Mouse (Mus musculus): ENCODE data around the gene Apoa2. TPM values are rescaled to one million over a fixed set of nuclear protein-coding genes. Genes with fewer than 3 reads are reported as not detected.

Apoa2 gene
- polyA plus RNA-seq, 1 experiment from 2014 or later, result 2.6 TPM

DNA sequence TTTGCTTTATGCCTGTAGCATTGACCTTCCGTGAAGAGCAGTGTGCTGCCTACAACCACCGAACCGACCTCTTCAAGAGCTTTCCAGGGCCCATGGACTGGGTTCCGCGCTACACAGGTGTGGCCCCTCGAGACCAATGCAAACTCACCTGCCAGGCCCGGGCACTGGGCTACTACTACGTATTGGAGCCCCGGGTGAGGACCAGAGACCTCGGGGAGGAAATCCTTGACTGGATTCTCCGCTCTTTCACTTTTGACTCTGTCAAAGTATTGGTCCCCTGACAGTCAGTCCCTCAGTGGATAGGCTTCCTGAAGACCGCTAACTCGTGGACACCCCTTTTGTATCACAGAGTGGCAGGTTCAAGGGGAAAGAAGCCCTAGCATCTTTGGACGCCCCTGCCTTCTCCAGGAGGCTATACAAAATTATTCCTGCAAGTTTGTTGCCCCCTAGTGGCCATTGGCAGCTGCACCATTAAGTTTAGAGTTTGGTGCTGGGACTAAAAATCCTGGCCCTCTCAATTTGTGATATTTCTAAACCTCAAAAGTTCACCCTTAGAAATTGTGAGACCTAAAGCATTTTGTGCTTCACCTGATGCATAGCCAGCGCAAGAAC, 32.2 kb downstream of the Apoa2 start:
- Histone ChIP-seq H3K36me3 (replicated peaks) (no peaks in the 10 kb centered on the region), H3K9me3 (no peaks in the 10 kb centered on the region), H3K4me1 (peaks cover 12% of the 10 kb centered on the region), H3K9ac (no peak overlapping the region), H3K4me2 (no peak overlapping the region), H3K27me3 (peaks cover 10% of the 10 kb centered on the region), H3K27ac (no peak overlapping the region), H3K4me3 (replicated peaks) (no peak overlapping the region)
- 69% methylated on average over 15 of the region's 15 CpGs for WGBS
- ATAC-seq (ENCODE audit: low FRiP score), result peak; percentile 28; the same call in 1 of the 2 replicates

DNA sequence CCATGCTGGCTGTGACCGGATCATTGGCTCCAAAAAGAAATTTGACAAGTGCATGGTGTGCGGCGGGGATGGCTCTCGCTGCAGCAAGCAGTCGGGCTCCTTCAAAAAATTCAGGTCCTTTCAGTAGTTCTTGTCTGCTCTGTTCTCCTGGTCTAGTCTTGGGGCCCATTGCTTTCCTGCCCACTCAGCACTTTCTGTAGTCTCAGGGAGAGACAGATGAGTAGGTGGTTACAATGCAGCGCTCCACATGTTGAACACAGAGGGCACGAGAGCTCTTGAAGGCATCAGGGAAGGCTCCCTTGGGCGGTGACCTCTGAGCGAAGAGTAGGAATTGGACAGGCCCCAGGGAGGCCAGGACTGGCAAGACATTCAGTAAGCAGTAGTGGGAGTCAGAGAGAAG, 32.9 kb downstream of the Apoa2 start:
- Histone ChIP-seq H3K4me1 (peaks cover 12% of the 10 kb centered on the region), H3K27ac (no peak overlapping the region), H3K27me3 (peaks cover 8% of the 10 kb centered on the region), H3K36me3 (replicated peaks) (no peaks in the 10 kb centered on the region), H3K4me3 (replicated peaks) (no peak overlapping the region), H3K9me3 (no peaks in the 10 kb centered on the region), H3K4me2 (no peak overlapping the region), H3K9ac (no peak overlapping the region)
- no peak for ATAC-seq (ENCODE audit: low FRiP score)
- WGBS, result 90% methylated on average over 9 of the region's 9 CpGs

DNA sequence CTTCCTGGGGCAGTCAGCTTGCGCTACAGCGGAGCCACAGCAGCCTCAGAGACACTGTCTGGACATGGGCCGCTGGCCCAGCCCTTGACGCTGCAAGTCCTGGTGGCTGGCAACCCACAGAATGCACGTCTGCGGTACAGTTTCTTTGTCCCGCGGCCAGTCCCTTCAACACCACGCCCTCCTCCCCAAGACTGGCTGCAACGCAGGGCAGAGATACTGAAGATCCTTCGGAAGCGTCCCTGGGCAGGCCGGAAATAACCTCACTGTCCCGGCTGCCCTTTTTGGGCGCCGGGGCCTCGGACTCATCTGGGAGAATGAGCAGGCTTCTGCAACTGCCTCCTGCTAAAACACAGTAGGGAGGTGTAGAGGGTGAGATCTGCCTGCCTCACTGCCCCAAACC, 34.1 kb downstream of the Apoa2 start:
- Histone ChIP-seq H3K27ac (no peak overlapping the region), H3K9ac (no peak overlapping the region), H3K27me3 (peaks cover 4% of the 10 kb centered on the region; the same call in 1 of the 2 replicates), H3K4me1 (peaks cover 18% of the 10 kb centered on the region), H3K4me2 (no peak overlapping the region), H3K36me3 (replicated peaks) (no peaks in the 10 kb centered on the region), H3K4me3 (replicated peaks) (no peak overlapping the region), H3K9me3 (no peaks in the 10 kb centered on the region)
- WGBS, result 84% methylated on average over 17 of the region's 17 CpGs
- ATAC-seq (ENCODE audit: low FRiP score), result no peak

DNA sequence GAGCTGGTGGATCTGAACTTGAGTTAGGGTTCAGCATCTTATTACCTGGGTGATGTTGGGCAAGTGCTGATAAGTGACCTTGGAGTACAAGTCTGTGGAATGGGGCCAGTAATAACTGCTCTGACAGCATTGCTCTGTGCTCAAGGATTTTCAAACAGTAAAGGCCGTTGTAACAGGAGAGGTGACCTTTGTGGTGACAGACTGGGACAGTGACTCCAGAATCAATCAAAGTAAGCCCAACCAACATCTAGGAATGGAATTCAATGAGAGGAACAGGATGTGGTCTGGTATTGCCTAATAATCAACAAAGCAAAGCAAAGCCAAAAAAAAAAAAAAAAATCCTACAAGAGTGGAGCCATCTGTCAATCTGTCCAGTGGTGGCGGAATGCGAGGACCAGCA, 35.5 kb downstream of the Apoa2 start:
- no peaks in the 10 kb centered on the region for H3K9me3 ChIP-seq
- no peak for ATAC-seq (ENCODE audit: low FRiP score)
- peaks cover 18% of the 10 kb centered on the region for H3K4me1 ChIP-seq
- no peak overlapping the region for H3K9ac ChIP-seq
- H3K27me3 ChIP-seq, result peaks cover 4% of the 10 kb centered on the region; the same call in 1 of the 2 replicates
- H3K4me3 ChIP-seq (replicated peaks), result no peak overlapping the region
- 87% methylated on average over 3 of the region's 3 CpGs for WGBS
- no peaks in the 10 kb centered on the region for H3K36me3 ChIP-seq (replicated peaks)
- no peak overlapping the region for H3K27ac ChIP-seq
- no peak overlapping the region for H3K4me2 ChIP-seq

DNA sequence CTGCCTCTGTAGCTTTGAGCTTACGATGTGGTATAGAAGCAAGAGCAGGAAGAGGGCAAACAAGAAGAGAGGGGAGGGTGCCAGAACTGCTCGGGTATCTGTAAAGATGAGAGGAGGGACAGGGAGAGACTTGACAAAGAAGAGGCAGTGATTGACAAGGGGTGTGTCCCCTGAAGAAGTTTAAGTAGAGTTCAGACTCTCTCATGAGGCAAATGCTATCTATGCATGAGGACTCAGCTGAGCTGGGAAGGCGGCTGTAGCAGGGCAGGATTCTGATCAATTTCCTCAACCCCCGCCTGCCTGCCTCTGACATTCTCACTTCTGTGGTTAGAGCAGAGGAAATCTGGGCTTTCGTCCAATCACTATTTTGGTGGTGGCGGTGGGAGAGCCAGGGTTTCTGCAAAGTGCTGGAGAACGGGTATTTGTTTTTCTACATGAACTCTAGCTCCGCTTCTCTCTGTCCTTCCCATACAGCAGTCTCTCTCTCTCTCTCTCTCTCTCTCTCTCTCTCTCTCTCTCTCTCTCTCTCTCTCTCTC, 37.8 kb downstream of the Apoa2 start:
- Histone ChIP-seq H3K4me2 (peak overlapping the region; percentile 48), H3K4me3 (replicated peaks) (peak overlapping the region; percentile 28), H3K36me3 (replicated peaks) (no peaks in the 10 kb centered on the region), H3K9me3 (no peaks in the 10 kb centered on the region), H3K27ac (peak overlapping the region; percentile 78), H3K4me1 (peaks cover 18% of the 10 kb centered on the region), H3K9ac (peak overlapping the region; percentile 29; the same call in 1 of the 2 replicates), H3K27me3 (peaks cover 8% of the 10 kb centered on the region; the same call in 1 of the 2 replicates)
- peak; percentile 71 for ATAC-seq (ENCODE audit: low FRiP score)
- 6% methylated on average over 8 of the region's 8 CpGs for WGBS

DNA sequence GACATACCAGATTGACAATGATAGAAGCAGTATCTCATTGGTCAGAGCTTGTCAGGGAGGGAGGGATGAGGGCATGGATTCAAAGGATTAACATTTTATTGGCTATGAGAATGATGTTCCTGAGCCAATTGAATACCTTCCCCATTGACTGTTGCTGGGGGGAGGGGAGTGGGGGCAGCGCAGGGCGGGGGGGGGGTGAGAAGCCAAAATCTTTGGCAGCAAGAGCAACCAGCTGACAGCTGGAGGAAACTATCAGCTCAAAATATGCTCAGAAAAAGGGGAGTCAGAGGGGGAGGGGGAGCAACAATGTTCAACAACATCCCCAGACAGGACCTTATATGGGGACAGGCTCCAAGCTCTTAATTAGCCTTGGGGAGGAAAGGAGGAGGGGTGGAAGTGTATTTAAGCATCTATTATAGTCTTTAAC, 38.3 kb downstream of the Apoa2 start:
- Histone ChIP-seq H3K4me1 (peaks cover 18% of the 10 kb centered on the region), H3K4me3 (replicated peaks) (peak overlapping the region; percentile 28), H3K9ac (peak overlapping the region; percentile 29; the same call in 1 of the 2 replicates), H3K9me3 (no peaks in the 10 kb centered on the region), H3K36me3 (replicated peaks) (no peaks in the 10 kb centered on the region), H3K27me3 (peaks cover 8% of the 10 kb centered on the region; the same call in 1 of the 2 replicates), H3K4me2 (peak overlapping the region; percentile 48), H3K27ac (peak overlapping the region; percentile 78; the same call in 1 of the 2 replicates)
- peak; percentile 89 for ATAC-seq (ENCODE audit: low FRiP score)
- WGBS, result 0% methylated on average over 2 of the region's 2 CpGs

DNA sequence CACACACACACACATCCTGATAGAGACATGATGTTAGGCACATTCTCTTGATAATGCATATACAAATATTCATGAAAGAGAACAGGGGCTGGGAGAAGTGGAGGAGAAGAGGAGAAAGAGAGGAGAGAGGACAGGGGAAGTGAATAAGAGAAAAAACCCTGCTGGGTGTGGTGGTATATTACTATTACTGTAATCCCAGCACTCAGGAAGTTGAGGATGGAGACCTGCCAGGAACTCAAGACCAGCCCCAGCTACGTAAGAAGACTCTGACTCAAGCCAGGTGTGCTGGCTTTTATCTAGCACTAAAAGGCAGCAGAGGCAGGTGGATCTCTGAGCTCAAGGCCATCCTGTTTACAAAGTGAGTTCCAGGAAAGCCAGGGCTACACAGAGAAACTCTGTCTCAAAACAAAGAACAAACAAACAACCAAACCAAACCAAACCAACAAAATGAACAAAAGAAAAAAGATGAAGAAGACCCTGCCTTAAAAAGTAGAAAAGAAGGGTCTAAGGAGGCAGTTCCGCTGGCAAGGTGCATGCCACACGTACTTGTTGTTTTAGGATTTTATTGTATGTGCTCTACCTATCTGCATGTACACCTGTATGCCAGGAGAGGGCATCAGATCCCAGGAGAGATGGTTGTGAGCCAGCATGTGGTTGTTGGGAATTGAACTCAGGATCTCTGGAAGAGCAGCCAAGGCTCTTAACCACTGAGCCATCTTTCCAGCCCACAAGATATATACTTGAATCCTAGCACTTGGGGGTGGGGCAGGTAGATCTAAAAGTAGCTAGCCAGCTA, 39.0 kb downstream of the Apoa2 start:
- no peaks in the 10 kb centered on the region for H3K9me3 ChIP-seq
- peak overlapping the region; percentile 48; the same call in 1 of the 2 replicates for H3K4me2 ChIP-seq
- 79% methylated on average over 3 of the region's 3 CpGs for WGBS
- ATAC-seq (ENCODE audit: low FRiP score), result peak; percentile 4; the same call in 1 of the 2 replicates
- peak overlapping the region; percentile 75 for H3K27ac ChIP-seq
- H3K4me1 ChIP-seq, result peaks cover 18% of the 10 kb centered on the region
- H3K27me3 ChIP-seq, result peaks cover 8% of the 10 kb centered on the region; the same call in 1 of the 2 replicates
- H3K36me3 ChIP-seq (replicated peaks), result no peaks in the 10 kb centered on the region
- H3K9ac ChIP-seq, result no peak overlapping the region
- no peak overlapping the region for H3K4me3 ChIP-seq (replicated peaks)

DNA sequence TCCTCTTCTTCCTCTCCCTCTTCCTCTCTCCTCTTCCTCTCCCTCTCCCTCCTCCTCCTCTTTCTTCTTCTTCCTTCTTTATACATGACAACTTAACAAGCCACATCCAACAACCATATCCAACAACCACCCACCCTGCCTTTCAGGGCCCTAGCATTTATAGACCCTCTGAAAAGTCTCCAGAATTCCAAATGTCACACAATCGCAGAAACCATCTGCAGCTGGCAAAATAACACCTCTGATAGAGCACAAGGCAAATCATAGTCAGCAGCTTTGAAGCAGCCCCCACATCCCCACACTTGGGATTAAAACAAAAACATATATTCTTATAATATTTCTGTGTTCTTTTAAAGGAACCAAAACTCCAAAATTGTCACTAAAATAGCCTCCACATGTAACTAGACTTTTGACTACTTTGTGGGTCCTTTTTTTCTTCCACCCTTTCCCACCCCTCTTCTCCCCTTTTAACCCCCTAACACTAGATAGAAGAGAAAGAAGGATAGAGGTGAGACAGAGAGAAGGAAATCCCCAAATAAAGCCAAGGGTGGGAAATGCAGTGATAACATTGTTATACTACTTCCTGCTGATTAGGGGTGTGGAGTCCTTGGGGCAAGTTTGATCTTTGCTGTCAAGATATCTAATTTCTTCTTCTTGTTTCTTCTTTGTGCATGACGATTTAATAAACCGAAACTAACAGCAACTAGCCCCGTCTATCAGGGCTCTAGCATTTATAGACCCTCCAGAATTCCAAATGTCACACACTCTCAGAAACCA, 41.3 kb downstream of the Apoa2 start:
- ATAC-seq (ENCODE audit: low FRiP score), result no peak
- Histone ChIP-seq H3K9ac (no peak overlapping the region), H3K27me3 (0 out of 2 replicates have a peak, but pooled peaks cover 3% of the 10 kb centered on the region), H3K9me3 (no peaks in the 10 kb centered on the region), H3K4me2 (no peak overlapping the region), H3K4me3 (replicated peaks) (no peak overlapping the region), H3K4me1 (peaks cover 29% of the 10 kb centered on the region), H3K36me3 (replicated peaks) (no peaks in the 10 kb centered on the region), H3K27ac (no peak overlapping the region)
- 75% methylated on average over 4 of the region's 4 CpGs for WGBS

DNA sequence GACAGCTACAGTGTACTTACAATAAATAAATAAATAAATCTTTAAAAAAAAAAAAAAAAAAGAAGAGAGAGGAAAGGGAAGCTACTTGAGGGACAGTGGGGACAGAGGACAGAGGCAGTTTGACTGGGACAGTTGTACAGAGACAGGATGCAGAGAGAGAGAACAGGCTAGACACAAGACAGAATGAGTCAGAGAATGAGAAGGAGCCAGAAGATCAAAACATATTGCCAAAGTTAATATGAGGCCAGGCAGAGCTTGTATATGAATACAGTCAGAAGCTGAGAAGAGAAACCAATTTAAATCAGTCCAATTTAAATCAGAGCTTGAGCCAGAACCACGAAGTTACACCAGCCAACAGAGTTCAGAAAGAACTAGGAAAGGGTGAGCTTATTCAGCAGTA, 43.5 kb downstream of the Apoa2 start:
- 57% methylated on average over 1 of the region's 1 CpGs for WGBS

DNA sequence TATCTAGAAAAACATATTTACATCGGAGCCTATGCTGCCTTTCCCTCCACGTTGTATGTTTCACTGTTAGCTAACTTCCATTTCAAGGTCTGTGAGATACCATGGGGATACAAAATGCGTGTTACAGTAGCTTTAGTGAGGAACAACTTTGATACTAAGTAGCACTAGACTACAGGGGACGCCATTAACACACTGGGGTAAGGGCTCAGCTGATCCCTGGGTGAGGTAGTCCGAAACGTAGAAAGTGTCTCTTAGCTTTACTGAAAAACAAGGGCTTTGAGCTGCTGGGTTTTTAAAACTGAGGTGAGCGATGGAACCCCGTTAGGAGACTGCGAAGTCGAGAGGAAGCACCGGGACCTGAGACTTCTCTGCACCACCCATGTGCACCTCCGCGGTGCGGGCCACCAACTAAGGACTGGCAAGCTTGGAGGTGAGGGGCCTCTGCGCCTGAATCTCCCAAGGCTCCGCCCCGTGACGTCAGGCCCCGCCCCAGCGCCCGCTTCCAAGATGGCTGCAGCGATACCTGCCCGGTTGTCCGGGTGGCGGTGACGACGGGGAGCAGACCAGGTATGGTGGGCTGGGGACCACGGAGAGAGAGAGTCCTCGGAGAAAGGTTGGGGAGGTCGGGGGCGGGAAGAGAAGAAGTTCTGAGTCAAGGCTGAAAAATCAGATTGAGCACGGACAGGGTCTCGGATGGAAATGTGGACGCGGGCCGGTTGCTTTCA, 45.2 kb downstream of the Apoa2 start, which contains the start of gene B4galt3:
B4galt3 (plus strand) TSS at position 481 of the 725 bp plus-strand sequence.
- peak; percentile 97 for ATAC-seq (ENCODE audit: low FRiP score)
- Histone ChIP-seq H3K9me3 (no peaks in the 10 kb centered on the region), H3K27ac (peak within 1 kb of the TSS; percentile 51), H3K4me3 (replicated peaks) (peak within 1 kb of the TSS; percentile 77), H3K4me1 (peaks cover 17% of the 10 kb centered on the region), H3K36me3 (replicated peaks) (peaks cover 31% of the 10 kb centered on the region), H3K9ac (peak within 1 kb of the TSS; percentile 84), H3K4me2 (peak within 1 kb of the TSS; percentile 98), H3K27me3 (0 out of 2 replicates have a peak, but pooled peaks cover 3% of the 10 kb centered on the region)
- 3% methylated on average over 36 of the region's 36 CpGs for WGBS

More for the DNA sequence above, 43.5 kb downstream of the Apoa2 start:
- no peak for ATAC-seq (ENCODE audit: low FRiP score)
- H3K4me2 ChIP-seq, result no peak overlapping the region
- H3K36me3 ChIP-seq (replicated peaks), result peaks cover 15% of the 10 kb centered on the region
- H3K4me1 ChIP-seq, result peaks cover 22% of the 10 kb centered on the region
- H3K9ac ChIP-seq, result no peak overlapping the region
- no peak overlapping the region for H3K27ac ChIP-seq
- H3K27me3 ChIP-seq, result 0 out of 2 replicates have a peak, but pooled peaks cover 3% of the 10 kb centered on the region
- H3K9me3 ChIP-seq, result no peaks in the 10 kb centered on the region
- no peak overlapping the region for H3K4me3 ChIP-seq (replicated peaks)

DNA sequence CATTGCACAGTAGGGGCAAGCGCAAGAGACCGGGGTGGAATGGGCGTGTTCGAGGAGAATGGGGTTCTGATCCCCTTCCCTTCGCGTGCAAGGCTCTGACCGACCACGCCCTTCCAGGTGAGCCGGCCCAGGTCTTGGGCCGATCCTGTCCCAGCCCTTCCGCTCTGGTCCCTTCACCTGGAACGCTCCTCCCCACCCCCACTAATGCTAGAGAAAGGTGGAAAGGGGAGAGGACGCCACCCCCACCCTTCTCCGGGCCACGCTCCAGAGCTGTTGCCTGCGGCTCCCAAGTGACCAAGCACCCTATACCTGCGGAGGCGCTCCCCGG, 45.7 kb downstream of the Apoa2 start:
- WGBS, result under 1% methylated on average over 19 of the region's 19 CpGs

More for the DNA sequence above, 45.7 kb downstream of the Apoa2 start:
- peak; percentile 69 for ATAC-seq (ENCODE audit: low FRiP score)
- H3K4me3 ChIP-seq (replicated peaks), result peak overlapping the region; percentile 77
- 0 out of 2 replicates have a peak overlapping the region, but pooled peaks have one; percentile 51 for H3K27ac ChIP-seq
- H3K9ac ChIP-seq, result peak overlapping the region; percentile 84
- H3K4me1 ChIP-seq, result peaks cover 17% of the 10 kb centered on the region
- H3K27me3 ChIP-seq, result 0 out of 2 replicates have a peak, but pooled peaks cover 3% of the 10 kb centered on the region
- H3K9me3 ChIP-seq, result no peaks in the 10 kb centered on the region
- H3K36me3 ChIP-seq (replicated peaks), result peaks cover 37% of the 10 kb centered on the region
- H3K4me2 ChIP-seq, result peak overlapping the region; percentile 98
